Mouse (Mus musculus) neural tube, embryonic 10.5 days (tissue): ENCODE data around the gene Dnmt3b.
A peak's percentile ranks its signal among the peaks of the same experiment; 100 is the strongest.

Source experiments
- DNase-seq: peaks from one replicate; pipeline ENCODE4 v3.0.0-alpha.2; 2017; ENCODE audit warnings: low spot score; ENCODE audit errors: extremely low spot score

Gene Dnmt3b

GRCm38 (mm10) chr2:153649298-153650013, at the start of gene Dnmt3b:
Gene Dnmt3b (plus strand): TSS chr2:153649450.
- DNase-seq = peak; percentile 83

GRCm38 (mm10) chr2:153600021-153600666, 49.1 kb upstream of the Dnmt3b start:
- DNase-seq = no peak

- DNase-seq = no peak
These were observed 48.3 kb upstream of the Dnmt3b start for GRCm38 (mm10) chr2:153600667-153601648.

- DNase-seq = no peak
These were observed 45.5 kb upstream of the Dnmt3b start for GRCm38 (mm10) chr2:153603724-153604123.

GRCm38 (mm10) chr2:153606421-153606820, 42.8 kb upstream of the Dnmt3b start:
- DNase-seq = no peak

- DNase-seq = no peak
These were observed 41.3 kb upstream of the Dnmt3b start for GRCm38 (mm10) chr2:153607870-153608515.

- DNase-seq = no peak
These were observed 40.2 kb upstream of the Dnmt3b start for GRCm38 (mm10) chr2:153609058-153609457.

GRCm38 (mm10) chr2:153609548-153609947, 39.7 kb upstream of the Dnmt3b start:
- DNase-seq = peak; percentile 92

- DNase-seq = peak; percentile 61
These were observed 38.6 kb upstream of the Dnmt3b start for GRCm38 (mm10) chr2:153610426-153611240.

GRCm38 (mm10) chr2:153611241-153611630, 38.0 kb upstream of the Dnmt3b start:
- peak; percentile 45 for DNase-seq

GRCm38 (mm10) chr2:153611743-153612142, 37.5 kb upstream of the Dnmt3b start:
- no peak for DNase-seq

GRCm38 (mm10) chr2:153612594-153613281, 36.5 kb upstream of the Dnmt3b start:
- no peak for DNase-seq

- DNase-seq = no peak
These were observed 32.4 kb upstream of the Dnmt3b start for GRCm38 (mm10) chr2:153616893-153617292.

- no peak for DNase-seq
These were observed 30.8 kb upstream of the Dnmt3b start for GRCm38 (mm10) chr2:153618439-153618838.

- no peak for DNase-seq
These were observed 30.4 kb upstream of the Dnmt3b start for GRCm38 (mm10) chr2:153618889-153619288.

- no peak for DNase-seq
These were observed 26.8 kb upstream of the Dnmt3b start for GRCm38 (mm10) chr2:153622449-153622848.

- DNase-seq = no peak
These were observed 18.3 kb upstream of the Dnmt3b start for GRCm38 (mm10) chr2:153630950-153631349.

- DNase-seq = peak; percentile 88
These were observed 17.0 kb upstream of the Dnmt3b start, which contains the start of gene Commd7 for GRCm38 (mm10) chr2:153631976-153632870. Gene Commd7 (minus strand): TSS chr2:153632781.

- DNase-seq = no peak
These were observed 16.4 kb upstream of the Dnmt3b start for GRCm38 (mm10) chr2:153632871-153633226.
